Mouse (Mus musculus) CH12.LX (cell line): ENCODE data around the gene Batf.

Experiments used
- CTCF ChIP-seq, 2 experiments: IDR thresholded peaks in 1 of 2; conservative IDR thresholded peaks in 1 of 2; 2 replicates each; pipeline ENCODE4 v1.5.1; 2011 to 2012; ENCODE audit warnings: low read depth in 2 of 2, low read length in 2 of 2, improper control_type of control experiment in 1 of 2, inconsistent platforms in 1 of 2, mild to moderate bottlenecking in 1 of 2, moderate library complexity in 1 of 2
- MAX ChIP-seq: IDR thresholded peaks from 2 replicates; pipeline ENCODE4 v1.6.1; 2011; ENCODE audit warnings: low read length, improper control_type of control experiment
- NELFE ChIP-seq: IDR thresholded peaks from 2 replicates; pipeline ENCODE4 v1.6.1; 2011; ENCODE audit warnings: low read depth, low read length, improper control_type of control experiment
- NRF1 ChIP-seq: IDR thresholded peaks from 2 replicates; pipeline ENCODE4 v1.6.1; 2014; ENCODE audit warnings: low read depth, mild to moderate bottlenecking, inconsistent platforms, low read length, improper control_type of control experiment, moderate library complexity
- POLR2A ChIP-seq: IDR thresholded peaks from 2 replicates; pipeline ENCODE4 v1.6.1; 2011; ENCODE audit warnings: low read depth, mild to moderate bottlenecking, improper control_type of control experiment, low read length
- SIN3A ChIP-seq: IDR thresholded peaks from 2 replicates; pipeline ENCODE4 v1.6.1; 2012; ENCODE audit warnings: low read length, improper control_type of control experiment, inconsistent platforms
- UBTF ChIP-seq: IDR thresholded peaks from 2 replicates; pipeline ENCODE4 v1.6.1; 2012; ENCODE audit warnings: low read depth, mild to moderate bottlenecking, inconsistent platforms, low read length, improper control_type of control experiment, moderate library complexity
- ZNF384 ChIP-seq: IDR thresholded peaks from 2 replicates; pipeline ENCODE4 v1.6.1; 2012; ENCODE audit warnings: low read depth, low read length, improper control_type of control experiment, inconsistent platforms

- TF ChIP-seq MAX = no peak
- no peak for TF ChIP-seq UBTF
- no peak for TF ChIP-seq CTCF (conservative IDR thresholded peaks at IDR 0.05 in 1 of 2, IDR thresholded peaks at IDR 0.05 in 1 of 2; ENCODE audit: low read depth in 2 of 2, low read length in 2 of 2)
- no peak for TF ChIP-seq ZNF384
- no peak for TF ChIP-seq NELFE
- no peak for TF ChIP-seq POLR2A
- TF ChIP-seq NRF1 = no peak
- no peak for TF ChIP-seq SIN3A
These were observed 19.4 kb upstream of the Batf start for GRCm38 (mm10) chr12:85667071-85667470.
